Mouse (Mus musculus) gastrocnemius, postnatal 36 days (tissue): ENCODE data around the gene Wbp1l. TPM values are rescaled to one million over a fixed set of nuclear protein-coding genes. Genes with fewer than 3 reads are reported as not detected.

Experiments
- DNase-seq, 2 experiments: peaks; one replicate each; pipeline ENCODE4 v3.0.0; 2022
- intact Hi-C: fragments of 180-260 bp; cut with DNase I; formaldehyde crosslinking; loops from one replicate; pipeline ENCODE4 v1.15.1; 2025
- total RNA-seq, 2 experiments: library from RNA; stranded (reverse); gene quantifications; 2 replicates each; pipeline ENCODE4 v1.2.3; 2021

Gene Wbp1l
- total RNA-seq, 2 experiments from 2014 or later = 56.2 to 66.2 TPM

DNA sequence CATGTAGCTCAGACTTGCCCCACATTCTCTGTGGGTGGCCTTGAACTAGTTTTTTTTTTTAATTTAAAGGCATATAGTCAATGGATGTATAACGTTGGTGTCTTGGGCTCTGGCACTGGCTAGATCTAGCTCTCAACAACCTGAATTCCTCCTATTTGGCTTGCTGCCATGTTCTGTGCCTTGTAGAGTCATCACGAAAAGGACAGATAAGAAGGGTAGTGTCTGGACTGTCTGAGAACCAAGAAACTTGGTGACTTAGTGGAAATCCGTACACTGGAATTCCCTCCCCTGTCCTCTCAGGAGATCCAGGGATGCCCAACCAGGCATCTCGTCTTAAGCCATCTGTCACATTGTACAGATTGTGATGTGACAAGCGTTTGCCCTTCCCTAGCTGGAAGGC, 54.3 kb downstream of the Wbp1l start:
- intact Hi-C loops = no loop called here
- DNase-seq = no peak

DNA sequence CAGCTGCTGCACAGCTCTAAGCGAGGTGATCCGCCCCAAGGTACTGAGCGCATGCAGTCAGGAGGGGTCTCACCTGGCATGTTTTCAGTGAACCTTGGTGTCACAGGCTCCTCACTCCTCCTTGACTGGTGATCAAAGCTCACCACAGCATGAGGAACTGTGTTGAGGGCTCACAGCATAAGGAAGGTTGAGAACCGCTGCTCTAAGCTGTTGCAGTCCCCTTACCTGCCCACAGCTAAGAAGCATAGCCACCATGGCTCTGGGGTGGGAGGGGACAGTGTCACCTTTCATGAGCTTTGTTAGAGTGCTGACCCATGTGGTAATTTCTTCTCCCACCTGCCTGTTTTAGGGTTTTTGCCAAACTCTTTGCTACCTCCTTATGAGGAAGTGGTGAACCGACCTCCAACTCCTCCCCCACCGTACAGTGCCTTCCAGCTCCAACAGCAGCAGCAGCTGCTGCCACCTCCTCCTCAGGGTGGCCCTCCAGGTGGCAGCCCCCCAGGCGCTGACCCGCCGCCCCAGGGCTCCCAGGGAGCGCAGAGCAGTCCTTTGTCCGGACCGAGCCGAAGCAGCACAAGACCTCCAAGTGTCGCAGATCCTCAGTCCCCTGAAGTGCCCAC, 54.8 kb downstream of the Wbp1l start:
- intact Hi-C loops = no loop called here
- DNase-seq = no peak

- DNase-seq = peak in 1 of 2 experiments; percentile 12
- intact Hi-C loops = no loop called here
Measured at GRCm38 (mm10) chr19:46655626-46656025, 56.7 kb downstream of the Wbp1l start.

DNA sequence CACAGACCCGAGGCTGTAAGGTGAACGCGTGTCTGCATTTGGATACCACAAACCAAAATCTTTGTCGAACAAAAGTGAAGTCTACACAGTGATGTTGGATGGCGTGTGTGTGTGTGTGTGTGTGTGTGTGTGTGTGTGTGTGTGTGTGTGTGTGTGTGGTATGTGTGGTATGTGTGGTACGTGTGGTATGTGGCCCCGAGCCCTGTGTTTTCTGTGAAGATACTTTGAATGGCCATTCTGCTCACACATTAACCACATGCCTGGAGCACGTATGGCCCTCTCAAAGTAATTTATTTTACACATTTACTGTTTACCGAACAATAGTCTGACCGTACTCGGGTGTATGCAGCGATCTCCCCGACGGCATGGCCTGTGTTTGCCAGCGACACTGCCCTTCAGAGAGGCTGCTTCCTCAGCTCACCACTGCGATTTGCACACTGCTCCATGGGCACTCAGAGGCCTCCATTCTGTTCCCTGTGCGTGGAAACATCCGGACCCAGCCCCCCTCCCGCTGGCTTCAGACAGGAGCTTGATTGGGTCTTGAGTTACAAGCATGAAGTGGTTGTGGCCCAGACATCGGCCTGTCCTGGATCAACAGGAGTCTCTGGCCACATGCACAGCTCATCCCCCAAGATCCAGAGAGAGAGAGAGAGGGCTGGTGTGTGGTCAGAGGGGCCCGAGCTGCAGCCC, 57.4 kb downstream of the Wbp1l start:
- intact Hi-C loops = no loop called here

DNA sequence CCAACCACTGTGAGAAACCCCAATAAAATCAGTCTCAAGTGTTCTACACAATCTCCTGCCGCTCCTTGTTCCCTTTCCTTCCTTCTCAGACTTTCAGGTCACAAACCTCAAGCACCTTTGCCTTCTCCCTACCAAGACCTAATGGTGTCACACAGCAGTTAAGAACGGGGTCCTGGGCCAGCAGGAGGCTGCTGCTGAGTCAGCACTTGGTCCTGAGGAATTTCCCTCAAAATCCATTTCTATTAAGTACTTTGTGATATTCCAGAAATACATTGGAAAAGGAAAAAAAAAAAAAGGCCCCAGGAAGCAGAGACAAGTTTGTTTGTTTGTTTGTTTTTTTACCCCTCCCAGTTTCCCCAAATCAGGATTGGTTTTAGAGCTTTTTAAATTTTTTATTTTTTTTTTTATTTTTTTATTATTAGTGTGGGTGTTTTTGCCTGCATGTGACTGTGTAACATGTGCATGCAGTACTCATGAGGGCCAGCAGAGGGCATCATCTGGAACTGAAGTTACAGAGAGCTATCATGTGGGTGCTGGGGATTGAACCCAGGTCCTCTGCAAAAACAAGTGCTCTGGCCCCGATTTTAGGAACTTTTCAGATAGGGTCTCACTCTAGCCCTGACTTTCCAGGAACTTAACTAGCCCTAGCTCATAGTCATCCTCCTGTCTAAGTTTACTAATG, 58.6 kb downstream of the Wbp1l start:
- intact Hi-C loops = no loop called here
- DNase-seq = peak in 1 of 2 experiments; percentile 12

More for the DNA sequence above, 57.4 kb downstream of the Wbp1l start:
- DNase-seq = peak in 1 of 2 experiments; percentile 12

GRCm38 (mm10) chr19:46658348-46658747, 59.5 kb downstream of the Wbp1l start:
- intact Hi-C loops = no loop called here
- no peak for DNase-seq

GRCm38 (mm10) chr19:46658851-46659250, 60.0 kb downstream of the Wbp1l start:
- intact Hi-C loops = no loop called here
- DNase-seq = no peak

DNA sequence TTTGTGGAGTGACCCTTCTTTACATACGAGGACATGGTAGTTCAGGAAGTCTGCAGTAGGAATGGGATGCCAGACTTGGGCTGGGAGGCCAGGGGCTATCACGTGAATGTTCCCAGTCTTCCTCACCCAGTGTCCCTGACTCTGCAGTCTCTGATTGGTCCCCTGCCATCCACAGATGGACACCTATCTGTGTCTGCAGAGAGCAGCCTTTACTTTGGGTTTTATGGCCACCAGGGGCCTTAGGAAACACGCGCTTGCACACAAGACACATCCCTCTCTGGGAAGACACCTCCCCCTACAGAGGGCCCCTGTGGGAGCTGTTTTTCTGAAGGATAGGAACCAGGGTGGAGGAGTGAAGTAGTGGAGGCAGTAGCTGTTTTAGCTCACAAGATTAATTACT, 62.6 kb downstream of the Wbp1l start:
- DNase-seq = no peak
- intact Hi-C loops = no loop called here

- intact Hi-C loops = no loop called here
Measured at GRCm38 (mm10) chr19:46662214-46662613, 63.3 kb downstream of the Wbp1l start.

GRCm38 (mm10) chr19:46662784-46663183, 63.9 kb downstream of the Wbp1l start:
- intact Hi-C loops = no loop called here
- DNase-seq = no peak

More at GRCm38 (mm10) chr19:46662214-46662613, 63.3 kb downstream of the Wbp1l start:
- DNase-seq = no peak

- DNase-seq = no peak
- intact Hi-C loops = no loop called here
Measured at GRCm38 (mm10) chr19:46665474-46665873, 66.6 kb downstream of the Wbp1l start.

DNA sequence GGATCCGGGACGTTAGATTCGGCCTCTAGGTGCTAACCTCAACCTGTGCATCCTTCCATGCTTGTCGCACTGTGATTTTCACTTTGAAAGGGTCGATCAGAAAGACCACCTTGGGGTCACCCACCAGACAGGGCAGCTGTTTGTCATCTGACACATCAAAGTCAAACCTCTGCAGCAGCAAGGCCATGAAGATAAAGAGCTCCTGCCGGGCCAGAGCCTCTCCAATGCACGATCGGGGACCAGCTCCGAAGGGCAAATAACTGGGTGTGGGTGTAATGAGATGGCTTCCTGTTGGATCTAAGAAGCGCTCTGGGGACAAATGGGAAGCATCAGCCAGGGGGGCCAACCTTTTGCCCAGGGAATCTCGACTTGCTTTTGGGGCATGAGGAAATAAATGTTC, 68.4 kb downstream of the Wbp1l start:
- intact Hi-C loops = no loop called here
- no peak for DNase-seq

DNA sequence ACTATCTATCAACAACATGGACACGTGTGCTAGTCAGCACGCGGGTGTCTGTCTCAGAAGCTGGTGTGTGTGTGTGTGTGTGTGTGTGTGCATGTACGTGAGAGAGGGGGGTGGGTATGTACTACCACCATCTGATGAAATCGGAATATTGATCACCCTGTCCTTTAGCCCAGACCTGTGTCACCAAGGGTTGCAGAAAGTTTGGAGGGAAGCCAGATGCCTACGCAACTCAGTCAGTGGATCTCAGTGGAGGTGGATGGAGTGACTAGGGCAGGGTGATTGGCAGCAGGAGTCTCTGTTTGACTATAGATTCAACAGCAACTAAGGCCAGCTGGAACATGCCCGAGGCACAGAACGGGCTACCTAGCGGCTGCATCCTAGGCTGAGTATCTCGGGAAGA, 69.4 kb downstream of the Wbp1l start:
- no peak for DNase-seq
- intact Hi-C loops = no loop called here

DNA sequence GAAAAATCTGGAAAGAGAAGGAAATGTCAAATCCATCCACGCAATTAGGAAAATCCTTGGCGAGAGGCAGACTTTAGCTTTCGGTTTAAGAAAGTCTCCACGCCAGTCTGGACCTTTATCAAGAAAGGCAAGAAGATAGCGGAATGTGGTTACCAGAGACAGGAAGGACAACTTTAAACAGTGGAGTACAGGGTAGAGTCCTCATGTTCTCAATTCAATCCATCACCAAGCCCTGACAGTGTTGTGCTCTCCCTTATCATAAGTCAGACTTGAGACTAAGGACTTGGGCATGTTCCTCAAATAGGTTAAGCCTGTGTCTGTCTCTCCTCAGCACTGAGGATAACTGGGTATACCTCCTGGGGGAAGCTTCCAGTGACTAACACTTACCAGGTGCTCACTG, 70.9 kb downstream of the Wbp1l start:
- DNase-seq = no peak

DNA sequence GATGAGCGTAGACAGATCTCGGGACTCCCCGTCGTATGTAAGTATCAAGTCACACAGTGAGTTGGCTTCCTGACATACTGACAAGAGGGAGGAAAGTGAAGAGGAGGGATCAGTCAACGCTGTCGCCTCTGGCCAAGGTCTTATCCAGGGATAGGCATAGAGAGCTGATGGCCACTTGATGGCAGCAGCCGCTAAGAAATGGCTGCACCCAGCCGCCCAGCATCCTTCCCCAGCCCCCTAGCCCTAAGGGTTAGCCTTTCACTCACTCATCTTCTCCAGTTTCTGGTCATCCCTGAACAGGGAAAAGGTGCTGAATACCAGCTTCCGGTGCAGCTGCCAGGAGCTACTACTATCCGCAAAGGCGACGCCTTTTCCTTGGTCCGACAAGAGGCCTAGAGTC, 71.8 kb downstream of the Wbp1l start:
- DNase-seq = peak; percentile 49 to 51
- intact Hi-C loops = loop anchor here (5.0 kb wide), 2 partner anchors 87 to 197 kb away; no protein-coding TSS in a partner anchor

More for the DNA sequence above, 70.9 kb downstream of the Wbp1l start:
- intact Hi-C loops = loop anchor here (5.0 kb wide), 2 partner anchors 87 to 197 kb away; no protein-coding TSS in a partner anchor

- no peak for DNase-seq
- intact Hi-C loops = loop anchor here (1.0 to 5.0 kb wide), 3 partner anchors 67 to 194 kb away; no protein-coding TSS in a partner anchor
Measured at GRCm38 (mm10) chr19:46672766-46673418, 74.0 kb downstream of the Wbp1l start, which contains the start of gene Cyp17a1. Gene Cyp17a1, minus strand, starts transcription at chr19:46673172.

DNA sequence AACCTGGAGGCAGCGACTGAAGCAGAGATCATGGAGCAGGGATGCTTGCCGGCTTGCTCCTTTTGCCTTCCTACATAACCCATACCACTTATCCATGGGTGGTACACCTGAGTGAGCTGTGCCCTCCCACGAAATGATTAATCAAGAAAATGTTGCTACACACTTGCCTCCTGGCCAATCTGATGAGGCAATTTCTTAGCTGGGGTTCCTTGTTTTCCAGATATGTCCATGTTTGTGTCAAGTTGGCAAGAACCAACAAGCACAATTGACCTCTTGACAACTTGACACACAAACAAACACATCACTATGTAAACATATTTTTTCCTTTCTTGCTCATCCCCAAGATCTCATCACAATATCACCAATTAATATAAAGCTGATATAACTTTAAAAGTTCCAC, 76.8 kb downstream of the Wbp1l start:
- no peak for DNase-seq
- intact Hi-C loops = no loop called here

GRCm38 (mm10) chr19:46679720-46680383, 81.0 kb downstream of the Wbp1l start:
- intact Hi-C loops = no loop called here
- no peak for DNase-seq

DNA sequence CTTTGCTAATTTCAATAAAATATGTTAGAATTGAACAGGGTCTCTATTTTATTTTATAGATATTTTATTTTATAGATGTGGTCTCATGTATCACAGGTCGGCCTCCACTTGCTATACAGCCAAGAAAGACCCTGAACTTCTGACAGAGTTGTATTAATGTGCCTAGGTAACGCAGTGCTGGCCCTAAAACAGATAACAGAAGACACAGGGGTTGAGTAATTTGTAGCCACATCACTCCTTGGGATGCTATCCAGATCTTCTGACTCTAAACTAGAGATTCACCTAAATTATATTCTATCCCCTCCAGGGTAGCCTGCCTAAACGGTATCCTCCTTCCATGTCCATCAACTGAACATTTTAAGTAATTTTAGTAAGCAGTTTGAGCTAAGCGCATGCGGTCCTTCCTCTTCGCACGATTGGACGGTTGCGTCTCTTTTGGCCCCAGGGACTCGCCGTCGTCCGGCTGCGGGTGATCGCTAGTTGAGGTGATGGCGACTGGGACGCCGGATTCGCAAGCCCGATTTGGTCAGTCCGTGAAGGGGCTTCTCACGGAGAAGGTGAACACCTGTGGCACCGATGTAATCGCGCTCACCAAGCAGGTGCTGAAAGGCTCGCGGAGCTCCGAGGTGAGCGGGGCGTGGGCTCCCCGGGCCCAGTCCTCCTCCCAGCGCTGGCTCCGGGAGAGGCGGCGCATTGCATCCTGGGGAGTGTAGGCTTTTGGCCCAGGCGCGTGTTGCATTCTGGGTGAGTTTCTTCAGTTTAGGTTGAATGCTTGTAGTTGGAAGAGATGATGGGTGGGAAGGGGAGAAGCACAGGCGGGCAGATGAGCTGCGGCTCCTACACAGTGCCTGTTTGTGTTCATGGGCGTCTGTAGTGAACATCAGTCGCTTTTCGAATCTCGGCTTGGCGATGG, 90.8 kb downstream of the Wbp1l start, which contains the start of gene Borcs7:
Gene Borcs7, plus strand, starts transcription at position 447 of the 913 bp plus-strand sequence.
- intact Hi-C loops = no loop called here
- DNase-seq = peak; percentile 78 to 84
